Mouse (Mus musculus) liver, embryonic 13.5 days (tissue): ENCODE data around the gene Armc6. TPM values are rescaled to one million over a fixed set of nuclear protein-coding genes. Genes with fewer than 3 reads are reported as not detected.

ENCODE experiments used
- ATAC-seq: fragments of 200-750 bp; cut with Nextera tagmentation; 2 replicates; pipeline ENCODE4 v1.8.0; 2017; ENCODE audit warnings: low read depth, mild to moderate bottlenecking, moderate number of reproducible peaks, moderate library complexity
- DNase-seq: peaks from one replicate; pipeline ENCODE4 v3.0.0; 2022
- H3K27ac ChIP-seq: fragments of 300-500 bp; sonication (generic); 2 replicates; pipeline ENCODE4 v1.5.1; 2015; ENCODE audit warnings: moderate library complexity, mild to moderate bottlenecking, inconsistent platforms
- H3K27me3 ChIP-seq: fragments of 300-500 bp; sonication (generic); 2 replicates; pipeline ENCODE4 v1.6.1; 2015; ENCODE audit warnings: mild to moderate bottlenecking, inconsistent platforms
- H3K36me3 ChIP-seq: fragments of 300-500 bp; sonication (generic); 2 replicates; pipeline ENCODE4 v1.6.1; 2015; ENCODE audit warnings: mild to moderate bottlenecking, inconsistent platforms
- H3K4me1 ChIP-seq: fragments of 300-500 bp; sonication (generic); replicated peaks from 2 replicates; pipeline ENCODE4 v1.6.1; 2015; ENCODE audit warnings: inconsistent platforms
- H3K4me2 ChIP-seq: fragments of 300-500 bp; sonication (generic); 2 replicates; pipeline ENCODE4 v1.6.1; 2015; ENCODE audit warnings: inconsistent platforms, mild to moderate bottlenecking, moderate library complexity
- H3K4me3 ChIP-seq: fragments of 300-500 bp; sonication (generic); replicated peaks from 2 replicates; pipeline ENCODE4 v1.5.1; 2015; ENCODE audit warnings: mild to moderate bottlenecking, inconsistent platforms
- H3K9ac ChIP-seq: fragments of 300-500 bp; sonication (generic); 2 replicates; pipeline ENCODE4 v1.6.1; 2015; ENCODE audit warnings: mild to moderate bottlenecking, inconsistent platforms
- H3K9me3 ChIP-seq: fragments of 300-500 bp; sonication (generic); replicated peaks from 2 replicates; pipeline ENCODE4 v1.6.1; 2016; ENCODE audit warnings: inconsistent platforms
- WGBS: fragments of 180-500 bp; shearing (Covaris S2); methylation state at CpG from one replicate; pipeline ENCODE4 v1.1.7; 2015; ENCODE audit not compliant: insufficient replicate concordance; 5-methylcytosine and 5-hydroxymethylcytosine counted together
- polyA plus RNA-seq: library from polyadenylated mRNA; unstranded; fragments of >200 nt; fragmentation: Nextera tagmentation; extraction: Ambion mirVana; gene quantifications from 2 replicates; pipeline ENCODE4 v1.2.1, GENCODE M21; 2015

Armc6 gene
- polyA plus RNA-seq, 1 experiment from 2014 or later = 18.9 TPM

GRCm38 (mm10) chr8:70171240-70171639 is 63.0 kb downstream of the Armc6 start:
- H3K36me3 ChIP-seq = peaks cover 6% of the 10 kb centered on the region; the same call in 1 of the 2 replicates
- no peak overlapping the region for H3K9ac ChIP-seq
- peak overlapping the region; percentile 70 for H3K27ac ChIP-seq
- DNase-seq (no peak), ATAC-seq (peak; percentile 35; the same call in 1 of the 2 replicates)
- no peaks in the 10 kb centered on the region for H3K9me3 ChIP-seq
- H3K4me2 ChIP-seq = peak overlapping the region; percentile 74; the same call in 1 of the 2 replicates
- 63% methylated on average over 7 of the region's 7 CpGs for WGBS
- H3K27me3 ChIP-seq = peaks cover 4% of the 10 kb centered on the region; the same call in 1 of the 2 replicates
- no peak overlapping the region for H3K4me3 ChIP-seq
- peaks cover 60% of the 10 kb centered on the region for H3K4me1 ChIP-seq

- DNase-seq (no peak), ATAC-seq (no peak)
- Histone ChIP-seq H3K4me3 (no peak overlapping the region), H3K9me3 (no peaks in the 10 kb centered on the region), H3K4me1 (peaks cover 65% of the 10 kb centered on the region), H3K4me2 (no peak overlapping the region), H3K27ac (no peak overlapping the region), H3K9ac (no peak overlapping the region), H3K27me3 (peaks cover 8% of the 10 kb centered on the region), H3K36me3 (peaks cover 6% of the 10 kb centered on the region; the same call in 1 of the 2 replicates)
- 56% methylated on average over 3 of the region's 3 CpGs for WGBS
Observed at GRCm38 (mm10) chr8:70170748-70171147, 63.5 kb downstream of the Armc6 start.

Other genes starting within 250 kb of the Armc6 start
- 27.1 and 27.8 TPM in 2 replicates for gene Gatad2a, start 238.1 kb downstream of the Armc6 start, polyA plus RNA-seq
- 22.7 and 26.6 TPM in 2 replicates for gene Mau2, start 191.7 kb downstream of the Armc6 start, polyA plus RNA-seq
- gene Sugp1, start 191.7 kb downstream of the Armc6 start, polyA plus RNA-seq = 20.2 and 21.7 TPM in 2 replicates
- gene Tm6sf2, start 161.5 kb downstream of the Armc6 start, polyA plus RNA-seq = 0.98 and 1.1 TPM in 2 replicates
- 0.05 and 0.51 TPM in 2 replicates for gene Hapln4, start 151.0 kb downstream of the Armc6 start, polyA plus RNA-seq
- 0.07 and 0.13 TPM in 2 replicates for gene Ncan, start 113.6 kb downstream of the Armc6 start, polyA plus RNA-seq
- gene Nr2c2ap, start 103.1 kb downstream of the Armc6 start, polyA plus RNA-seq = 26.2 and 28.5 TPM in 2 replicates
- 6.6 and 7.1 TPM in 2 replicates for gene Rfxank, start 95.3 kb downstream of the Armc6 start, polyA plus RNA-seq
- gene Borcs8, start 95.0 kb downstream of the Armc6 start, polyA plus RNA-seq = 25.0 and 25.8 TPM in 2 replicates
- gene Mef2b, start 94.8 kb downstream of the Armc6 start, polyA plus RNA-seq = 0.08 and 0.17 TPM in 2 replicates
- 27.8 and 31.4 TPM in 2 replicates for gene Tmem161a, start 62.1 kb downstream of the Armc6 start, polyA plus RNA-seq
- 3.5 and 5.0 TPM in 2 replicates for gene Slc25a42, start 22.2 kb downstream of the Armc6 start, polyA plus RNA-seq
- gene Sugp2, start 240 bp downstream of the Armc6 start, polyA plus RNA-seq = 12.4 and 14.3 TPM in 2 replicates
- gene Homer3, start 48.4 kb upstream of the Armc6 start, polyA plus RNA-seq = 8.6 and 9.4 TPM in 2 replicates
- gene Ddx49, start 68.0 kb upstream of the Armc6 start, polyA plus RNA-seq = 32.4 and 34.1 TPM in 2 replicates
- gene Cope, start 68.1 kb upstream of the Armc6 start, polyA plus RNA-seq = 170 and 197 TPM in 2 replicates
- gene Cers1, start 81.3 kb upstream of the Armc6 start, polyA plus RNA-seq = 0.15 and 0.30 TPM in 2 replicates
- gene Gdf1, start 95.4 kb upstream of the Armc6 start, polyA plus RNA-seq = 0.17 and 0.29 TPM in 2 replicates
- gene Upf1, start 118.8 kb upstream of the Armc6 start, polyA plus RNA-seq = 11.5 and 12.8 TPM in 2 replicates
- gene Comp, start 139.1 kb upstream of the Armc6 start, polyA plus RNA-seq = 0.48 and 0.58 TPM in 2 replicates
- 3.9 and 4.9 TPM in 2 replicates for gene Crtc1, start 205.1 kb upstream of the Armc6 start, polyA plus RNA-seq
- 6.7 and 7.0 TPM in 2 replicates for gene Klhl26, start 242.5 kb upstream of the Armc6 start, polyA plus RNA-seq